Mouse (Mus musculus) hindbrain, embryonic 11.5 days (tissue): ENCODE data around the gene Ptgis. TPM values are rescaled to one million over a fixed set of nuclear protein-coding genes. Genes with fewer than 3 reads are reported as not detected.

Experiments
- ATAC-seq: fragments of 200-750 bp; cut with Nextera tagmentation; 2 replicates; pipeline ENCODE4 v1.8.0; 2017; ENCODE audit warnings: mild to moderate bottlenecking, moderate TSS enrichment, moderate library complexity; ENCODE audit not compliant: low FRiP score
- DNase-seq: peaks from one replicate; pipeline ENCODE4 v3.0.0-alpha.2; 2015; ENCODE audit warnings: low spot score
- H3K27ac ChIP-seq: fragments of 300-500 bp; sonication (generic); 2 replicates; pipeline ENCODE4 v1.5.1; 2014; ENCODE audit warnings: mild to moderate bottlenecking, low read depth, low read length
- H3K27me3 ChIP-seq: fragments of 300-500 bp; sonication (generic); 2 replicates; pipeline ENCODE4 v1.6.1; 2014; ENCODE audit warnings: mild to moderate bottlenecking, low read length, moderate library complexity, mixed read lengths; ENCODE audit not compliant: control insufficient read depth, insufficient read depth
- H3K36me3 ChIP-seq: fragments of 300-500 bp; sonication (generic); 2 replicates; pipeline ENCODE4 v1.6.1; 2014; ENCODE audit warnings: mild to moderate bottlenecking, low read length, moderate library complexity, mixed read lengths; ENCODE audit not compliant: control insufficient read depth, insufficient read depth
- H3K4me1 ChIP-seq: fragments of 300-500 bp; sonication (generic); replicated peaks from 2 replicates; pipeline ENCODE4 v1.6.1; 2014; ENCODE audit warnings: low read length, mixed read lengths; ENCODE audit not compliant: control insufficient read depth, insufficient read depth
- H3K4me2 ChIP-seq: fragments of 300-500 bp; sonication (generic); replicated peaks from 2 replicates; pipeline ENCODE4 v1.6.1; 2014; ENCODE audit warnings: mild to moderate bottlenecking, low read depth, low read length
- H3K4me3 ChIP-seq: fragments of 300-500 bp; sonication (generic); 2 replicates; pipeline ENCODE4 v1.5.1; 2014; ENCODE audit warnings: low read depth, low read length
- H3K9ac ChIP-seq: fragments of 300-500 bp; sonication (generic); 2 replicates; pipeline ENCODE4 v1.6.1; 2014; ENCODE audit warnings: low read depth, low read length
- H3K9me3 ChIP-seq: fragments of 300-500 bp; sonication (generic); 2 replicates; pipeline ENCODE4 v1.6.1; 2016; ENCODE audit warnings: low read length; ENCODE audit not compliant: control insufficient read depth
- WGBS: fragments of 180-500 bp; shearing (Covaris S2); extraction: QIAGEN DNeasy Blood & Tissue Kit; methylation state at CpG from one replicate; pipeline ENCODE4 v1.1.7; 2014; 5-methylcytosine and 5-hydroxymethylcytosine counted together
- polyA plus RNA-seq: library from polyadenylated mRNA; unstranded; fragments of >200 nt; fragmentation: Nextera tagmentation; extraction: Ambion mirVana; gene quantifications from 2 replicates; pipeline ENCODE4 v1.2.1, GENCODE M21; 2014

Gene Ptgis
- polyA plus RNA-seq, 1 experiment from 2014 or later: 7.4 TPM

- no peak overlapping the region for H3K9ac ChIP-seq
- H3K27me3 ChIP-seq: no peaks in the 10 kb centered on the region
- 64% methylated on average over 4 of the region's 4 CpGs for WGBS
Measured at GRCm38 (mm10) chr2:167155541-167155973, 84.8 kb downstream of the Ptgis start.

DNA sequence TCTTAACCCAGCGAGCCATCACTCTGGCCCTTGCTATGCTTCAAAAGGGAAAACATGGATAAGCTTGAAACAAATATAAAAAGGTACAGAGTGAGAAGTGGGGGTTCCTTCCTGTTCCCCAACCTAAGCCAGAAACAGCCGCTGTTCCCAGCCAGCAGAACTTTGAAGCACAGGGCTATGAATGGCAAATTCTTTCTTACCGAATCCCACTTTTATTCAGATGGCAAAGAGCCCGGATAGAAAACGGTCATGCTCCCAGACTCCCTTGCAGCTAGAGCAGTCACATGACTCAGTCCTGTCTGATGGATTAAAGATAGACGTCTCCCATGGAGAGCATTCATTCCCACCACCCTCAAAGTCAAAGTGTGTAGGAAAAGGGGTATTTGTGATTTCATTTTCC lies 89.5 kb downstream of the Ptgis start:
- Histone ChIP-seq H3K9ac (no peak overlapping the region), H3K4me2 (no peak overlapping the region), H3K27ac (no peak overlapping the region), H3K4me1 (0 out of 2 replicates have a peak, but pooled peaks cover 3% of the 10 kb centered on the region), H3K27me3 (no peaks in the 10 kb centered on the region), H3K4me3 (no peak overlapping the region), H3K36me3 (no peaks in the 10 kb centered on the region), H3K9me3 (no peaks in the 10 kb centered on the region)
- no peak for DNase-seq
- ATAC-seq: no peak
- WGBS: 98% methylated on average over 6 of the region's 6 CpGs

More at GRCm38 (mm10) chr2:167155541-167155973, 84.8 kb downstream of the Ptgis start:
- DNase-seq (no peak), ATAC-seq (no peak)
- no peaks in the 10 kb centered on the region for H3K9me3 ChIP-seq
- no peak overlapping the region for H3K27ac ChIP-seq
- 0 out of 2 replicates have a peak, but pooled peaks cover 3% of the 10 kb centered on the region for H3K4me1 ChIP-seq
- no peaks in the 10 kb centered on the region for H3K36me3 ChIP-seq
- H3K4me2 ChIP-seq: no peak overlapping the region
- H3K4me3 ChIP-seq: no peak overlapping the region

DNA sequence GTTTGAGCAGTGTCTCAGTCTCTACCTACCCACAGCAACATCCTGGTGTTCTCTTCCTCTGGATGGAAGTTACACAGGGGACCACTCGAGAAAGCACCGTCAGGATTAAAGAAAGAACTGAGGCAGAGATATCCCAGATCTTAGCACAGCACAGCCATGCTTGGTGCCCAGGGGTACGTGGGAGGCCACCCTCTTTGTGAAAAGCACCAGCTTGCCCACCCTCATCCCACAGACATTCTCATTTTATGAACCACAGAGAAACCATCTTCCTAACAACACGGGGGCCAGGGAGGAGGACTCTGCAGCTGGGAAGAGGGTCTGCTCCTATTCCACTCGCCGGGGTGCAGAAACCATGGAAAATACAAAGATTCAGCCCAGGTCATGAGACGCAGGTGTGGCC lies 90.3 kb downstream of the Ptgis start:
- H3K9me3 ChIP-seq: no peaks in the 10 kb centered on the region
- ATAC-seq: no peak
- H3K4me1 ChIP-seq: no peaks in the 10 kb centered on the region
- WGBS: 93% methylated on average over 7 of the region's 7 CpGs
- H3K9ac ChIP-seq: no peak overlapping the region
- no peak for DNase-seq
- H3K36me3 ChIP-seq: no peaks in the 10 kb centered on the region
- no peak overlapping the region for H3K4me2 ChIP-seq
- no peak overlapping the region for H3K27ac ChIP-seq
- no peak overlapping the region for H3K4me3 ChIP-seq
- no peaks in the 10 kb centered on the region for H3K27me3 ChIP-seq

DNA sequence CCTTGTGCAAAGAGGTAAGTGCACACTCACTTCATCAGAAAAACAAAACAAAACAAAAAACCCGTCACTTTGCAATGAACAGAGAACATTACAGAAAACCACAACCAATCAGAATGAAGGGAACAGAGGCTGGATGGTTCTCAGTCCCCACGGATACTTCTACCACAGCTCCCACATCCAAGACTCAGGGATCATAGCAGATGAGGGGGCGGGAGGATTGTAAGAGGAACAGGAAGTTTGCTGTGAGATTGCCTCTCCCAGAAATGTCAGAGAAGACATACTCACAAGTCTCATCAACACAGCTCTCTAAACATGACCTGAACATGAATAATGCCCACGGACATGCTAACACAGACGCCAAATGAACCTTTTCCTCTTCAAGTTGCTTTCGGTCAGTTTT lies 91.4 kb downstream of the Ptgis start:
- Histone ChIP-seq H3K4me1 (no peaks in the 10 kb centered on the region), H3K4me2 (no peak overlapping the region), H3K27ac (no peak overlapping the region), H3K4me3 (no peak overlapping the region), H3K9ac (no peak overlapping the region), H3K36me3 (no peaks in the 10 kb centered on the region), H3K9me3 (no peaks in the 10 kb centered on the region), H3K27me3 (no peaks in the 10 kb centered on the region)
- no peak for ATAC-seq
- DNase-seq: no peak
- 92% methylated on average over 6 of the region's 6 CpGs for WGBS

- H3K4me3 ChIP-seq: no peak overlapping the region
- no peaks in the 10 kb centered on the region for H3K9me3 ChIP-seq
- H3K4me1 ChIP-seq: no peaks in the 10 kb centered on the region
- no peak overlapping the region for H3K27ac ChIP-seq
- ATAC-seq: no peak
- DNase-seq: no peak
- no peak overlapping the region for H3K4me2 ChIP-seq
- 81% methylated on average over 8 of the region's 8 CpGs for WGBS
- H3K36me3 ChIP-seq: no peaks in the 10 kb centered on the region
- no peaks in the 10 kb centered on the region for H3K27me3 ChIP-seq
- no peak overlapping the region for H3K9ac ChIP-seq
Measured at GRCm38 (mm10) chr2:167147708-167148107, 92.7 kb downstream of the Ptgis start.

DNA sequence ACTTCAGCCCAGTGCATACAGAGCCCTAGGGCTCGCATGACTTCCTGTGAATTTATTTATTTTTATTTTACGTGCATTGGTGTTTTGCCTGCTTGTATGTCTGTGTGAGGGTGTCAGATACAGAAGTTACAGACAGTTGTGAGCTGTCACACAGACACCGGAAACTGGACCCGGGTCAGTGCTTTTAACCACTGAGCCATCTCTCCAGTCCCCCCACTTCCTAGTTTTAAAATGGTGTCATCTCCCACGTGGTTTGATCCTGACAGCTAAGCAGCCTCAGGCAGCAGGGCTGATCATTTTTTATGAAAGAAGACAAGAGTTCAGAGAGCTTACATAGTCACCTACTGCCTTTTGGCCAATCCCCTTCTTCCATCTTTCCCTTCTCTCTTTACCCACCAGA lies 94.5 kb downstream of the Ptgis start:
- no peaks in the 10 kb centered on the region for H3K4me1 ChIP-seq
- no peaks in the 10 kb centered on the region for H3K36me3 ChIP-seq
- WGBS: 68% methylated on average over 5 of the region's 5 CpGs
- H3K27ac ChIP-seq: no peak overlapping the region
- H3K9me3 ChIP-seq: no peaks in the 10 kb centered on the region
- no peak overlapping the region for H3K4me3 ChIP-seq
- no peak overlapping the region for H3K9ac ChIP-seq
- no peak overlapping the region for H3K4me2 ChIP-seq
- DNase-seq: no peak
- no peaks in the 10 kb centered on the region for H3K27me3 ChIP-seq
- no peak for ATAC-seq

- no peak overlapping the region for H3K4me3 ChIP-seq
- ATAC-seq (no peak), DNase-seq (no peak)
- H3K4me1 ChIP-seq: no peaks in the 10 kb centered on the region
- H3K9ac ChIP-seq: no peak overlapping the region
- H3K27ac ChIP-seq: no peak overlapping the region
- no peaks in the 10 kb centered on the region for H3K27me3 ChIP-seq
- H3K9me3 ChIP-seq: no peaks in the 10 kb centered on the region
- H3K36me3 ChIP-seq: no peaks in the 10 kb centered on the region
- 12% methylated on average over 14 of the region's 14 CpGs for WGBS
- no peak overlapping the region; the same call in 1 of the 2 replicates for H3K4me2 ChIP-seq
Measured at GRCm38 (mm10) chr2:167144439-167145307, 95.7 kb downstream of the Ptgis start.

GRCm38 (mm10) chr2:167143914-167144313 lies 96.5 kb downstream of the Ptgis start:
- Histone ChIP-seq H3K9me3 (no peaks in the 10 kb centered on the region), H3K4me2 (no peak overlapping the region), H3K4me3 (no peak overlapping the region), H3K27ac (no peak overlapping the region), H3K27me3 (no peaks in the 10 kb centered on the region), H3K9ac (no peak overlapping the region), H3K4me1 (no peaks in the 10 kb centered on the region), H3K36me3 (no peaks in the 10 kb centered on the region)
- WGBS: 82% methylated on average over 2 of the region's 2 CpGs
- no peak for ATAC-seq
- no peak for DNase-seq

- H3K9ac ChIP-seq: no peak overlapping the region
- H3K4me2 ChIP-seq: no peak overlapping the region
- H3K27me3 ChIP-seq: no peaks in the 10 kb centered on the region
- no peaks in the 10 kb centered on the region for H3K4me1 ChIP-seq
- no peak overlapping the region for H3K4me3 ChIP-seq
- no peaks in the 10 kb centered on the region for H3K36me3 ChIP-seq
- H3K27ac ChIP-seq: no peak overlapping the region
- DNase-seq (no peak), ATAC-seq (no peak)
- 96% methylated on average over 3 of the region's 3 CpGs for WGBS
- no peaks in the 10 kb centered on the region for H3K9me3 ChIP-seq
Measured at GRCm38 (mm10) chr2:167142282-167142681, 98.1 kb downstream of the Ptgis start.
